Mouse (Mus musculus): ENCODE measurements at regions not wholly inside any gene's neighbourhood (a gene's known extent, or its start where the extent isn't known, plus 50 kb on each side); places are given as distances from the start of the nearest gene placed in this dataset.
"Not testable (repeated sequence)": the region's sequence is repeated elsewhere in the genome, so short reads cannot be mapped to it uniquely, and the experiment has no call there.

DNA sequence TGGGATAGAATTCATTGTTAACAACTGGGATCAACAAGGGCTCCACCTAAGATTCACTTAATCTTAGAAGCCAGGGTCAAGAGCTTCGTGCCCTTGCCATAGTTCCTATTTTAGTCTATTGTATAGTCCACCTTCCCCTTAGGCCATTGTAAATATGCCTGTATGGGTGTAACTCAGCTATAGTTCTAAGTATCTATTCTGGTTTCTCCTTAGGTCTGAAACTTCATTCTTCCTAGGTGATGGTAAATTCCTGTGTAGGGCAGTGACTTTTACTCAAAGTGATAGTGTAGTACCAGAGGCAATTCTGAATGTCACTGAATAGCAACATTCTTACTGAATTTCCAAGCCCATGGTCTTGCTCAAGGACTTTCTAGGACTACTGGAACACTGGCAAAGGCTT lies 989.4 kb downstream of the Ankrd7 start:
- DNase-seq (ENCODE audit: inconsistent age in 2 of 2, low spot score in 1 of 2), result not testable (repeated sequence)

DNA sequence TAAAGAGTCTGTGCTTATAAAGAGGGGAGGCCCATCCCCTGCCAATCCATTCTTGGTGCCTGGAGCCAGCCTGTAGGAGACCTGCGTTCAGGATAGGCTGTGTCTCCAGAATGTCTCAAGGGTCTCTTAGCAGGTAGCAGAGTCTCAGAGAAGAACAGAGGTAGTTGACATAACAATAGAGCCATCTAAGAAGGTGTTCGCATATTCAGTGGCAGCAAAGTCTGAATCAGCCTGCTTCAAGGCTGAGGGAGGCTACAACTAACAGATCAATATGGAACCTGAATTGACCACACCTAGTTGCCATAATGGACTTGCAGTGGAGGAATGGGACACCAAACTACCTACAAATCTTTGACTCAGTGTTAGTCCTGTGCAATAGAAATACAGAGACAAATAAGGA lies 998.0 kb downstream of the Ankrd7 start:
- no peak for DNase-seq (ENCODE audit: inconsistent age in 2 of 2, low spot score in 1 of 2)

DNA sequence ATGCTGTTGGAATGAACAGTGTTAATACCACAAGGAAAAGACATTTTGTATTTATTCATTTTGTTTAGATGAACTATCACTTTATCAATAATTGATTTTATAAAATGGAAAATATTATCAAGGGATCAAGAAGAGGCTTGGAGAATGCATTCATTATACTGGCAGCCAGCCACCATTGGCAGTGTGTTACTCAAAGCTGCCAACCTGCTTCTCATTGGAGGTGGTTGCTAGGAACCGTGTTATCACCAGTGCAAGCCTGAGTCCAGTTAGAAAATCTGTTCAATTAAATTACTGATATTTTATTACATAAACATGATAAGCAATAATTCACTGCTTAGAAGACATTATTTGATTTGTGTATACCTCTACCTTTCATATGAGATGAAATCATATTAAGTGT lies 1003.6 kb downstream of the Ankrd7 start:
- peak; percentile 4 to 28 for DNase-seq (ENCODE audit: inconsistent age in 2 of 2, low spot score in 1 of 2)

DNA sequence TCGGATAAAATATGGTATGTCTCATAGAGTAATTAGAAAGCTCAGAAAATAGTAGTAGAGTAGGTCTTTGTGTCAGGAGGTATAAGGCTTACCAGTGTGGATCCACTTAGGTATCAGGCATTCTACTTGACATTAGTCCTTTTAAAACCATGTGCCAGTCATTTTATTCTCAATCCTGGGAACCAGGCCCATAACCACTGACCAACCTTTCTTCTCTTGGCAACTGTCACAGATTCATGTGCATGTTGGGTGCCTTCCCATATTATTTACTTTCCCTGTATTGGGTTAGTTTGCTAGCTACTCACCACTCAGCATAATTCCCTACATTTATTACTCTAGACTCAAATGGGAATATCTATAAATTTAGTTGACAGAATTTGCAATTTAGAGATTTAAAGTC lies 1045.1 kb downstream of the Ankrd7 start:
- DNase-seq (ENCODE audit: inconsistent age in 2 of 2, low spot score in 1 of 2), result no peak

DNA sequence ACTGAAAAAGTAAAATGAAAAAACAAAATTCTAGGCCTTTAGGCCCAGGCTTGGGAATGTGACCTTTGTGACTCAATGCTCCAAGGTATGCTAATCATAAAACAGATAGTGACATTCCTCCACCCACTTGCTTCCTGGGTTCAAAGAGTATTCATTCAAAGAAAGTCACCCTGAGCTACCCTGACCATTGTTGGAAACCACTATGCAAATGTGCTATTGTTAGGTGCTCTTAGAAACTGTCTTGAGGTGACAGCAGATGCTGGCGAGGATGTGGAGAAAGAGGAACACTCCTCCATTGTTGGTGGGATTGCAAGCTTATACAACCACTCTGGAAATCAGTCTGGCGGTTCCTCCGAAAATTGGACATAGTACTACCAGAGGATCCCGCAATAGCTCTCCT lies 1075.7 kb downstream of the Ankrd7 start:
- not testable (repeated sequence) for DNase-seq (ENCODE audit: inconsistent age in 2 of 2, low spot score in 1 of 2)

DNA sequence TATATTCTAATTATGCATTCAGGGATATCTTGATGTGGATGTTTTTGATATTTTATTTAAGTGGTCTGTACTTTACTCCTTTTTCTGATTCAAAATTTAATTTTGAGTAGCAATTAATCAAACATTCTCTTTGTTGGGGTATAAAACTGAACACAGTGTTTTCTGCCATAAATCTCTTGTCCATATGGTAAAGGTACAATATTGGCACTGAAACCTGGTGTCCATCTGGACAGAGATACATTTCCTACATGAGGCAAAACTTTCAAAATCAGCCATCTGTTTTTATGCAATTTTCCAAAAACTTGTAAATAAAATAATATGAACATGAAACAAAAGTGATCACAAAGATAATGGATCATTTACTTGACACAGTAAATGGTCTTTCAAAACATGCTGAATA lies 1078.2 kb downstream of the Ankrd7 start:
- no peak for DNase-seq (ENCODE audit: inconsistent age in 2 of 2, low spot score in 1 of 2)

DNA sequence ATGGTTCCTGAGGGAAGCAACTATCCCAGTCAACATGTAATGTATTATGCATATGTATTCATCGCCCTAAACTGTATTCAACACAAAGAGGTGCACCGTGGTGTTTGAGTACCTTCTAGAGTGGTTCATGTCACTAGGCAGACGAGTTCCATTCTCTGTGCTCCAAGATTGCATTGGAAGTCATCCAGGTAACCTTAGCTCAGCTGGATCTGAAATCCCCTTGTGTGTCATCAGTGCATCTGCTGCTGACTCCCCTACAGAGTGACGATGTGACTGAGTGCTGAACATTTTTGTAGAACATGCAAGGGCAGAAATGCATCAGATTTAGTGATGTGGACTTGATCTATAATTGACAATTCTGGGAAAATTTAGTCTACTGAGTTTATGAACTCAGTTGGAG lies 1079.6 kb downstream of the Ankrd7 start:
- DNase-seq (ENCODE audit: inconsistent age in 2 of 2, low spot score in 1 of 2), result no peak

DNA sequence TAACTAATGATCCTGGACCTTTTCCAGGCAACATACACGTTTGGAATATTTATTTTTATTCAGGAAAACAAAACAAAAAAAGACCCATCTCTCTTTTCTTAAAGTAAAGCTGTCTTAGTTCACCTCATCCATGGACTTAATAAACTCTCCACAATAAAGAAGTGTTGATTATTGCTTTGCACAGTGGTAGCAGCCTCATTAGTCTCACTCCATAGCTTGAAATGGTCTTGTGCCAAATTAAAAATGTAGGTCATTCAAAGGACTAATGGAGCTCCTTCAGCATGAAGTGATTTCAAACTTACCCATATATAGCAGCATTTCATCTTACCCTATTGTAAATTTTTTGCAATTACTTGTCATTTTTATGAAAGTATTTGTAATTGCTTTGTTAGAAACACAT lies 1109.8 kb downstream of the Ankrd7 start:
- no peak for DNase-seq (ENCODE audit: inconsistent age in 2 of 2, low spot score in 1 of 2)

DNA sequence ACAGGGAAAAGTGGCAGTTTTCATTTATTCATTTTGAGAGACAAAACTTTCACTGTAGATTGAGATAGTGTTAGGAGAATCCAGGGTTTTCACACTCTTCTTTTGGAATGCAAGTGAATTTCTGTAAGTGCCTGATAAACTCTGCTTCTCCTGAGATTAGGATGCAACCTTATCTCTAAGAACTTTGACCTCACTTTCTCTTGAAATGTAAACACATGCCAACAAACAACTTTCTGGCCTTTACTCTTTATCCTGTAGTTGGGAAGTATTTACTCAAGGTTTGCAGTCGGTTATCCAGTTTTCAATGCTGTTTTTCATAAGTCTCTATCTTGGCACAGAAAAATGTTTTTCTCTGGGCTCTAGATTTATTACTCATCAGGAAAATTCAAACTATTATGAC lies 1125.7 kb downstream of the Ankrd7 start:
- DNase-seq (ENCODE audit: inconsistent age in 2 of 2, low spot score in 1 of 2), result no peak

DNA sequence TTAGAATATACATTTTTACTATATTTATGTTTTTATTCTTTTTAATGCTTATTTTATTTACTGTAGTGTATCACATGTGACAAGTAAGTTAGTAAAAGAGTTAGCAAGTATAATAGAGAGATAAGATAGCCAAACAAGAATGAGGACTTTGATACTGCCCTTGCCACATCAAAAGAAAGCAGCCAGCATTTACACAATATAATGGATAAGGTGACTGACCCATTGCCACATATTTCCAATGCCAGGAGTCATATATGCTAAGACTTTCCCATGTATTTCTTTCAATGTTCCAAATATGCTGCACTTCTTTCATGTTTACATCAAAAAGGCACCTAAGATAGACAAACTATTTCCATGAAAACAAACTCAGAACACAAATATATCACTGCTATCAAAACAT lies 1162.3 kb downstream of the Ankrd7 start:
- no peak for DNase-seq (ENCODE audit: inconsistent age in 2 of 2, low spot score in 1 of 2)

DNA sequence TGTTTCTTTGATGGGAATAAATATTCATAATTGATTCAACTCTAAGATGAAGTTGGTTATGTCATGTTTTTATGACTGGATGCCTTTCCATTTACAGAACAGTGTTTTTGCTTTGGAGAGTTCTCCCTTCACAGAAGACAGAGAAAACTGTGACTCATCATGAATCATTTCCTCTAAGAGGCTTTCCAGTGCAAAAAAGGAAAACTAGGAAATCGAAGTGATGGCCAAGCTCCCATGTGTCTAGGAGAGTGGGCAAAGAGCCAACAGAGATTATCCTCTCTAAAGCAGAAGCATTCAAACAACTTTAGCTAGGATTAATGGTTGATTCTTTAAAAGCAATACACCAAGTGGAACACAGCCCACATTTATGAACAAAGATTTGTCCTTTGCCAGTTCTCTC lies 1171.7 kb downstream of the Ankrd7 start:
- peak; percentile 2 to 31 for DNase-seq (ENCODE audit: inconsistent age in 2 of 2, low spot score in 1 of 2)

DNA sequence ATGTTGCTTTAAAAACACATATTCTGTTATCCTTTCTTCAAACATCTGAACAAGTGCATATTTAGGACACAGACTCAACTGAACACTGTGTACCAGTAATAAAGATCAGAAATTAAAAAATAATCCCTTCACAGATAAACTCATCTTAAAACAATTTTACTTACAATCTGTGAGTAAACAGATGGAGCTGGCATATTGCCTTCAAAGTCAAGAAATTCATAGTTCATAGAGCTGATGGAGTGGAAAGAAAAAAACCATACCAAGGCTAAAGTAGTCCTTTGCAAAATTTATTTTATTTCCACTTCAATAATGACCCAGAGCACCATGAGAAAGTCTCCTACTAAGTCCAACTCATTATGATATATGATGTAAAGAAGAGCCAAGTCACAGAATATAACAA lies 1136.6 kb upstream of the Kcnd2 start:
- DNase-seq (ENCODE audit: inconsistent age in 2 of 2, low spot score in 1 of 2), result no peak

DNA sequence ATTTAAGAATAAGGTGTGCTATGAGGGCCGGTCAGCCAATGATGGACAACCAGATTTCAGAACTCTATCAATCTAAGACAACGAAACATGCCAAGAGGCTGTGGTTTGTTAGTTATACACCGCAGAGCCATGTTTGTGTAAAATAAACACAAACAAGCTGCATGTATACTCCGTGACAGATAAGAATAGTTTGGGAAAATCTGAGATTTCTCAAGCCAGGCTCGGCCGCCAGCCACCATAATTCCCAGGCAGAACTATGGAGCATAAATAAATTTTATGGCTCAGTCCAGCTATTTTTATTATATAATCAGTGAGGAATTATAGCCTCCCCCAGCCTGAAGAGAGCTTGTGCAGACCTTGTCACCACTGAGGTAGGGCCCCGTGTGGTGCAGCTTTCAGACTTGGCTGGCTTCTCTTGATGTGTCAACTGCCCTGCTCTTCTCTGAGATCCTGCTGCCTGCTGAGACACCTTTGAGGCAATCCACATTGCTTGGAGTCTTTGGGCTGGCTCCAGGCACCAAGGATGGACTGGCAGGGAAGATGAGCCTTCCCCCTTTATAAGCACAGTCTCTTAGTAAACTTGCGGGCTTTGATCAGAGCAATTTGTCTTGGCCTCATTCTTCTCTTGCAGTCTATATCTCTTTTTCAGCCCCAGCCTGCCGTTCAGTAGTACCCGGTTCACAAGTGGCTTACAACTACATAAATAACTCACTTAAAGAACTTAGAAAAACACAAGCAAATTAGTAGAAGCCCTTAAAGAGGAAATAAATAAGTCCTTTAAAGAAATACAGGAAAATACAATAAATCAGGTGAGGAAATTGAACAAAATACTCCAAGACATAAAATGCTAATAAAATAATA lies 1123.0 kb upstream of the Kcnd2 start:
- DNase-seq (ENCODE audit: inconsistent age in 2 of 2, low spot score in 1 of 2), result no peak

DNA sequence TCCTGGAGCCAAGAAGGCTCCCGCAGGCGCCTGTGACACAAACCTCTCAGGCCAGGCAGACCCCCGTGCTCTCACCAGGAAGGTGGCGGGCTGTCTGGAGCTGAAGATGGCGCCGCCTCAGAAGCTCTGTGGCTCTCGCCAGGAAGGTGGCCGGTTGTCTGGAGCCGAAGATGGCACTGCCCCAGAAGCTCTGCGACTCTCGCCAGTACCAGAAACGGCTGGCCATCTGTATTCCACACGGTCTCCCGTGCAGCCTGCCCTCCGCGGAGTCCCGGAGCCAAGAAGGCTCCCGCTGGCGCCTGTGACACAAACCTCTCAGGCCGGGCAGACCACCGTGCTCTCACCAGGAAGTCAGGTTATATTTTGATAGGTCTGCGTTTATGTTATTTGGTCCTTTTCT lies 1081.3 kb upstream of the Kcnd2 start:
- DNase-seq (ENCODE audit: inconsistent age in 2 of 2, low spot score in 1 of 2), result not testable (repeated sequence)

DNA sequence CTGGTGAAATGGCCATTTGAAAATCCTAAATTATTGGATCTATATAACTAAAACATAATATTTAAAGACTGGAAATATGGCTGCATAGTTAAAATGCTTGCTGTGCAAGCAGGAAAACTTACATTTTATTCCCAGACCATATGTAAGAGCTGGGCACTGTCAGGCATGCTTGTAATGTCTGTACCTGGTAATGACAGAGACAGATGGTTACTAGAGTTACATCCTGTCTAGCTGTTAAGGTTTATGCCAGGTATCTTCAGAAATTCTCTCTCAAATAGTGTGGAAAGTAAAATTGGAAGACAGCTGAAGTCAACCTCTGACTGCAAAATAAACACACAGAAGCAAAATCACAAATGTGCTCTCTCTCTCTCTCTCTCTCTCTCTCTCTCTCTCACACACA lies 1077.8 kb upstream of the Kcnd2 start:
- no peak for DNase-seq (ENCODE audit: inconsistent age in 2 of 2, low spot score in 1 of 2)

Measured in adrenal gland, adult (tissue).